Mouse (Mus musculus) midbrain, embryonic 12.5 days (tissue): ENCODE measurements around the gene Myom3. TPM values are rescaled to one million over a fixed set of nuclear protein-coding genes. Genes with fewer than 3 reads are reported as not detected.

Experiments
- ATAC-seq: fragments of 200-750 bp; cut with Nextera tagmentation; 2 replicates; pipeline ENCODE4 v1.8.0; 2017; ENCODE audit warnings: low read depth, moderate TSS enrichment, moderate library complexity; ENCODE audit not compliant: low FRiP score
- H3K27ac ChIP-seq: fragments of 300-500 bp; sonication (generic); replicated peaks from 2 replicates; pipeline ENCODE4 v1.5.1; 2016; ENCODE audit warnings: mild to moderate bottlenecking
- H3K27me3 ChIP-seq: fragments of 300-500 bp; sonication (generic); 2 replicates; pipeline ENCODE4 v1.6.1; 2016; ENCODE audit warnings: mild to moderate bottlenecking
- H3K36me3 ChIP-seq: fragments of 300-500 bp; sonication (generic); 2 replicates; pipeline ENCODE4 v1.6.1; 2016
- H3K4me1 ChIP-seq: fragments of 300-500 bp; sonication (generic); 2 replicates; pipeline ENCODE4 v1.6.1; 2016
- H3K4me2 ChIP-seq: fragments of 300-500 bp; sonication (generic); replicated peaks from 2 replicates; pipeline ENCODE4 v1.6.1; 2016; ENCODE audit warnings: mild to moderate bottlenecking, moderate library complexity
- H3K4me3 ChIP-seq: fragments of 300-500 bp; sonication (generic); 2 replicates; pipeline ENCODE4 v1.5.1; 2016; ENCODE audit warnings: mild to moderate bottlenecking
- H3K9ac ChIP-seq: fragments of 300-500 bp; sonication (generic); replicated peaks from 2 replicates; pipeline ENCODE4 v1.6.1; 2016; ENCODE audit warnings: mild to moderate bottlenecking, moderate library complexity
- H3K9me3 ChIP-seq: fragments of 300-500 bp; sonication (generic); 2 replicates; pipeline ENCODE4 v1.6.1; 2016; ENCODE audit warnings: mild to moderate bottlenecking
- WGBS: fragments of 180-500 bp; shearing (Covaris S2); methylation state at CpG from one replicate; pipeline ENCODE4 v1.1.7; 2016; 5-methylcytosine and 5-hydroxymethylcytosine counted together
- polyA plus RNA-seq: library from polyadenylated mRNA; unstranded; fragments of >200 nt; fragmentation: Nextera tagmentation; extraction: Ambion mirVana; gene quantifications from 2 replicates; pipeline ENCODE4 v1.2.1, GENCODE M21; 2016

Gene Myom3
- polyA plus RNA-seq, 1 experiment from 2014 or later: 0.03 TPM

GRCm38 (mm10) chr4:135739148-135739547 lies 20.4 kb upstream of the Myom3 start:
- WGBS: 72% methylated on average over 7 of the region's 7 CpGs
- Histone ChIP-seq H3K9me3 (0 out of 2 replicates have a peak, but pooled peaks cover 7% of the 10 kb centered on the region), H3K27ac (no peak overlapping the region), H3K9ac (no peak overlapping the region), H3K4me3 (no peak overlapping the region), H3K4me2 (no peak overlapping the region), H3K27me3 (no peaks in the 10 kb centered on the region), H3K36me3 (no peaks in the 10 kb centered on the region), H3K4me1 (0 out of 2 replicates have a peak, but pooled peaks cover 2% of the 10 kb centered on the region)
- no peak for ATAC-seq

GRCm38 (mm10) chr4:135739672-135740071 lies 19.8 kb upstream of the Myom3 start:
- Histone ChIP-seq H3K27ac (no peak overlapping the region), H3K9me3 (0 out of 2 replicates have a peak, but pooled peaks cover 4% of the 10 kb centered on the region), H3K9ac (no peak overlapping the region), H3K27me3 (no peaks in the 10 kb centered on the region), H3K36me3 (no peaks in the 10 kb centered on the region), H3K4me3 (no peak overlapping the region), H3K4me2 (no peak overlapping the region), H3K4me1 (0 out of 2 replicates have a peak, but pooled peaks cover 2% of the 10 kb centered on the region)
- ATAC-seq: no peak
- WGBS: 92% methylated on average over 14 of the region's 14 CpGs

- ATAC-seq: no peak
- 0 out of 2 replicates have a peak, but pooled peaks cover under 1% of the 10 kb centered on the region for H3K4me1 ChIP-seq
- H3K9ac ChIP-seq: no peak overlapping the region
- no peaks in the 10 kb centered on the region for H3K9me3 ChIP-seq
- no peaks in the 10 kb centered on the region for H3K27me3 ChIP-seq
- WGBS: 74% methylated on average over 6 of the region's 6 CpGs
- H3K4me2 ChIP-seq: no peak overlapping the region
- H3K27ac ChIP-seq: no peak overlapping the region
- no peaks in the 10 kb centered on the region for H3K36me3 ChIP-seq
- H3K4me3 ChIP-seq: no peak overlapping the region
These were observed 16.0 kb upstream of the Myom3 start for GRCm38 (mm10) chr4:135743520-135743919.

GRCm38 (mm10) chr4:135744726-135745448 lies 14.6 kb upstream of the Myom3 start:
- no peaks in the 10 kb centered on the region for H3K9me3 ChIP-seq
- no peak overlapping the region; the same call in 1 of the 2 replicates for H3K9ac ChIP-seq
- H3K4me3 ChIP-seq: no peak overlapping the region
- no peaks in the 10 kb centered on the region for H3K4me1 ChIP-seq
- H3K27me3 ChIP-seq: no peaks in the 10 kb centered on the region
- no peak overlapping the region for H3K27ac ChIP-seq
- H3K36me3 ChIP-seq: no peaks in the 10 kb centered on the region
- ATAC-seq: no peak
- 73% methylated on average over 16 of the region's 16 CpGs for WGBS
- no peak overlapping the region for H3K4me2 ChIP-seq

GRCm38 (mm10) chr4:135745613-135746012 lies 13.9 kb upstream of the Myom3 start:
- no peak overlapping the region for H3K27ac ChIP-seq
- H3K9ac ChIP-seq: no peak overlapping the region
- H3K9me3 ChIP-seq: no peaks in the 10 kb centered on the region
- 78% methylated on average over 10 of the region's 10 CpGs for WGBS
- H3K36me3 ChIP-seq: no peaks in the 10 kb centered on the region
- no peak overlapping the region for H3K4me2 ChIP-seq
- H3K4me1 ChIP-seq: no peaks in the 10 kb centered on the region
- no peaks in the 10 kb centered on the region for H3K27me3 ChIP-seq
- no peak overlapping the region for H3K4me3 ChIP-seq
- no peak for ATAC-seq

GRCm38 (mm10) chr4:135750896-135751295 lies 8.6 kb upstream of the Myom3 start:
- WGBS: 76% methylated on average over 8 of the region's 8 CpGs
- no peak overlapping the region for H3K4me2 ChIP-seq
- ATAC-seq: no peak
- H3K9me3 ChIP-seq: peaks cover 11% of the 10 kb centered on the region
- no peaks in the 10 kb centered on the region; the same call in 1 of the 2 replicates for H3K27me3 ChIP-seq
- no peaks in the 10 kb centered on the region for H3K36me3 ChIP-seq
- H3K4me3 ChIP-seq: no peak overlapping the region
- no peak overlapping the region for H3K27ac ChIP-seq
- H3K4me1 ChIP-seq: no peaks in the 10 kb centered on the region
- H3K9ac ChIP-seq: no peak overlapping the region

- H3K9me3 ChIP-seq: peaks cover 11% of the 10 kb centered on the region
- no peak overlapping the region for H3K4me2 ChIP-seq
- H3K9ac ChIP-seq: no peak overlapping the region
- no peaks in the 10 kb centered on the region; the same call in 1 of the 2 replicates for H3K27me3 ChIP-seq
- WGBS: 88% methylated on average over 7 of the region's 7 CpGs
- no peak overlapping the region for H3K4me3 ChIP-seq
- no peaks in the 10 kb centered on the region for H3K36me3 ChIP-seq
- ATAC-seq: no peak
- H3K4me1 ChIP-seq: no peaks in the 10 kb centered on the region
- no peak overlapping the region for H3K27ac ChIP-seq
These were observed 7.3 kb upstream of the Myom3 start for GRCm38 (mm10) chr4:135752106-135752778.

- Histone ChIP-seq H3K4me2 (no peak overlapping the region), H3K36me3 (no peaks in the 10 kb centered on the region), H3K9ac (no peak overlapping the region), H3K27me3 (no peaks in the 10 kb centered on the region; the same call in 1 of the 2 replicates), H3K4me3 (no peak overlapping the region), H3K9me3 (peaks cover 11% of the 10 kb centered on the region), H3K4me1 (no peaks in the 10 kb centered on the region), H3K27ac (no peak overlapping the region)
- 91% methylated on average over 8 of the region's 8 CpGs for WGBS
- ATAC-seq: no peak
These were observed 6.7 kb upstream of the Myom3 start for GRCm38 (mm10) chr4:135752779-135753164.

GRCm38 (mm10) chr4:135758331-135758730 lies 1.2 kb upstream of the Myom3 start:
- Histone ChIP-seq H3K4me1 (peaks cover 11% of the 10 kb centered on the region; the same call in 1 of the 2 replicates), H3K4me2 (no peak overlapping the region), H3K9ac (no peak overlapping the region), H3K4me3 (no peak overlapping the region), H3K36me3 (no peaks in the 10 kb centered on the region), H3K27me3 (peaks cover 4% of the 10 kb centered on the region; the same call in 1 of the 2 replicates), H3K9me3 (peaks cover 11% of the 10 kb centered on the region), H3K27ac (no peak overlapping the region)
- 41% methylated on average over 4 of the region's 4 CpGs for WGBS
- no peak for ATAC-seq

- no peak for ATAC-seq
- peaks cover 11% of the 10 kb centered on the region; the same call in 1 of the 2 replicates for H3K4me1 ChIP-seq
- peaks cover 4% of the 10 kb centered on the region; the same call in 1 of the 2 replicates for H3K27me3 ChIP-seq
- no peak overlapping the region for H3K27ac ChIP-seq
- 29% methylated on average over 6 of the region's 6 CpGs for WGBS
- no peaks in the 10 kb centered on the region for H3K36me3 ChIP-seq
- H3K4me3 ChIP-seq: no peak overlapping the region
- H3K4me2 ChIP-seq: no peak overlapping the region
- no peak overlapping the region for H3K9ac ChIP-seq
- peaks cover 9% of the 10 kb centered on the region for H3K9me3 ChIP-seq
These were observed 690 bp upstream of the Myom3 start for GRCm38 (mm10) chr4:135758825-135759224.

- WGBS: 75% methylated on average over 8 of the region's 8 CpGs
These were observed 1.5 kb downstream of the Myom3 start for GRCm38 (mm10) chr4:135761048-135761447.

GRCm38 (mm10) chr4:135761569-135761968 lies 2.1 kb downstream of the Myom3 start:
- Histone ChIP-seq H3K9me3 (no peaks in the 10 kb centered on the region), H3K4me1 (peaks cover 11% of the 10 kb centered on the region; the same call in 1 of the 2 replicates), H3K36me3 (no peaks in the 10 kb centered on the region), H3K4me2 (no peak overlapping the region), H3K27ac (no peak overlapping the region), H3K4me3 (no peak overlapping the region), H3K27me3 (peaks cover 4% of the 10 kb centered on the region), H3K9ac (no peak overlapping the region)
- WGBS: 90% methylated on average over 7 of the region's 7 CpGs
- ATAC-seq: no peak

More at GRCm38 (mm10) chr4:135761048-135761447, 1.5 kb downstream of the Myom3 start:
- no peaks in the 10 kb centered on the region for H3K9me3 ChIP-seq
- no peak overlapping the region for H3K4me2 ChIP-seq
- no peak overlapping the region for H3K27ac ChIP-seq
- H3K36me3 ChIP-seq: no peaks in the 10 kb centered on the region
- no peak overlapping the region for H3K9ac ChIP-seq
- no peak for ATAC-seq
- peaks cover 11% of the 10 kb centered on the region; the same call in 1 of the 2 replicates for H3K4me1 ChIP-seq
- H3K27me3 ChIP-seq: peaks cover 4% of the 10 kb centered on the region
- H3K4me3 ChIP-seq: no peak overlapping the region
